Mouse (Mus musculus): ENCODE measurements around the gene Cldn9. TPM values are rescaled to one million over a fixed set of nuclear protein-coding genes. Genes with fewer than 3 reads are reported as not detected.

The Cldn9 gene
- polyA plus RNA-seq, 1 experiment from 2014 or later, result 0.11 TPM

Other genes starting within 250 kb of the Cldn9 start
- gene Vmn2r117, start 204.3 kb downstream of the Cldn9 start, polyA plus RNA-seq (2016; fragmentation: Nextera tagmentation; extraction: Ambion mirVana), result not detected in 2 replicates
- gene Zfp213, start 119.8 kb downstream of the Cldn9 start, polyA plus RNA-seq (2016; fragmentation: Nextera tagmentation; extraction: Ambion mirVana), result 8.3 and 9.1 TPM in 2 replicates
- gene Zfp13, start 84.5 kb downstream of the Cldn9 start, polyA plus RNA-seq (2016; fragmentation: Nextera tagmentation; extraction: Ambion mirVana), result 2.8 and 2.9 TPM in 2 replicates
- not detected in 2 replicates for gene Zscan10, start 83.2 kb downstream of the Cldn9 start, polyA plus RNA-seq (2016; fragmentation: Nextera tagmentation; extraction: Ambion mirVana)
- gene Mmp25, start 38.7 kb downstream of the Cldn9 start, polyA plus RNA-seq (2016; fragmentation: Nextera tagmentation; extraction: Ambion mirVana), result 0.20 and 0.28 TPM in 2 replicates
- gene Bicdl2, start 23.5 kb downstream of the Cldn9 start, polyA plus RNA-seq (2016; fragmentation: Nextera tagmentation; extraction: Ambion mirVana), result not detected in 2 replicates
- gene Hcfc1r1, start 10.4 kb downstream of the Cldn9 start, polyA plus RNA-seq (2016; fragmentation: Nextera tagmentation; extraction: Ambion mirVana), result 23.6 and 25.5 TPM in 2 replicates
- 31.4 and 36.1 TPM in 2 replicates for gene Thoc6, start 10.1 kb downstream of the Cldn9 start, polyA plus RNA-seq (2016; fragmentation: Nextera tagmentation; extraction: Ambion mirVana)
- gene Tnfrsf12a, start 6.6 kb downstream of the Cldn9 start, polyA plus RNA-seq (2016; fragmentation: Nextera tagmentation; extraction: Ambion mirVana), result 7.1 and 7.8 TPM in 2 replicates
- gene Cldn6, start 4.8 kb downstream of the Cldn9 start, polyA plus RNA-seq (2016; fragmentation: Nextera tagmentation; extraction: Ambion mirVana), result 0.78 and 2.3 TPM in 2 replicates
- gene 1520401A03Rik, start 38.8 kb upstream of the Cldn9 start, polyA plus RNA-seq (2016; fragmentation: Nextera tagmentation; extraction: Ambion mirVana), result 0.05 and 0.10 TPM in 2 replicates
- 41.1 and 42.1 TPM in 2 replicates for gene Pkmyt1, start 42.3 kb upstream of the Cldn9 start, polyA plus RNA-seq (2016; fragmentation: Nextera tagmentation; extraction: Ambion mirVana)
- 7.4 and 8.4 TPM in 2 replicates for gene Paqr4, start 56.8 kb upstream of the Cldn9 start, polyA plus RNA-seq (2016; fragmentation: Nextera tagmentation; extraction: Ambion mirVana)
- 0.17 and 0.55 TPM in 2 replicates for gene Kremen2, start 61.8 kb upstream of the Cldn9 start, polyA plus RNA-seq (2016; fragmentation: Nextera tagmentation; extraction: Ambion mirVana)
- 22.4 and 22.6 TPM in 2 replicates for gene Flywch1, start 87.6 kb upstream of the Cldn9 start, polyA plus RNA-seq (2016; fragmentation: Nextera tagmentation; extraction: Ambion mirVana)
- gene Flywch2, start 102.1 kb upstream of the Cldn9 start, polyA plus RNA-seq (2016; fragmentation: Nextera tagmentation; extraction: Ambion mirVana), result 2.9 and 3.6 TPM in 2 replicates
- gene Srrm2, start 106.5 kb upstream of the Cldn9 start, polyA plus RNA-seq (2016; fragmentation: Nextera tagmentation; extraction: Ambion mirVana), result 334 and 339 TPM in 2 replicates
- 588 and 602 TPM in 2 replicates for gene Elob, start 145.1 kb upstream of the Cldn9 start, polyA plus RNA-seq (2016; fragmentation: Nextera tagmentation; extraction: Ambion mirVana)
- gene Prss33, start 152.0 kb upstream of the Cldn9 start, polyA plus RNA-seq (2016; fragmentation: Nextera tagmentation; extraction: Ambion mirVana), result not detected in 2 replicates
- gene Prss32, start 159.8 kb upstream of the Cldn9 start, polyA plus RNA-seq (2016; fragmentation: Nextera tagmentation; extraction: Ambion mirVana), result not detected in 2 replicates
- gene Prss41, start 160.1 kb upstream of the Cldn9 start, polyA plus RNA-seq (2016; fragmentation: Nextera tagmentation; extraction: Ambion mirVana), result 0.32 and 0.45 TPM in 2 replicates
- not detected in 2 replicates for gene Prss21, start 184.0 kb upstream of the Cldn9 start, polyA plus RNA-seq (2016; fragmentation: Nextera tagmentation; extraction: Ambion mirVana)
- gene Dcpp1, start 196.8 kb upstream of the Cldn9 start, polyA plus RNA-seq (2016; fragmentation: Nextera tagmentation; extraction: Ambion mirVana), result not detected in 2 replicates
- gene Dcpp2, start 196.9 kb upstream of the Cldn9 start, polyA plus RNA-seq (2016; fragmentation: Nextera tagmentation; extraction: Ambion mirVana), result not detected in 2 replicates
- gene Dcpp3, start 233.4 kb upstream of the Cldn9 start, polyA plus RNA-seq (2016; fragmentation: Nextera tagmentation; extraction: Ambion mirVana), result not detected in 2 replicates

All from liver, embryonic 12.5 days (tissue).